Mouse (Mus musculus) limb, embryonic 14.5 days (tissue): ENCODE measurements around the gene Zfp445. TPM values are rescaled to one million over a fixed set of nuclear protein-coding genes. Genes with fewer than 3 reads are reported as not detected.

Experiments
- ATAC-seq: fragments of 200-750 bp; cut with Nextera tagmentation; 2 replicates; pipeline ENCODE4 v1.8.0; 2017; ENCODE audit warnings: low read depth, moderate number of reproducible peaks, moderate TSS enrichment; ENCODE audit not compliant: low FRiP score
- DNase-seq: peaks from one replicate; pipeline ENCODE4 v3.0.0-alpha.2; 2015; ENCODE audit warnings: low spot score
- H3K27ac ChIP-seq: fragments of 300-500 bp; sonication (generic); replicated peaks from 2 replicates; pipeline ENCODE4 v1.5.1; 2014; ENCODE audit warnings: low read depth, mild to moderate bottlenecking, low read length, moderate library complexity, mixed read lengths
- H3K27me3 ChIP-seq: fragments of 300-500 bp; sonication (generic); 2 replicates; pipeline ENCODE4 v1.6.1; 2014; ENCODE audit warnings: low read length, mixed read lengths; ENCODE audit not compliant: control insufficient read depth, insufficient read depth
- H3K36me3 ChIP-seq: fragments of 300-500 bp; sonication (generic); 2 replicates; pipeline ENCODE4 v1.6.1; 2014; ENCODE audit warnings: mild to moderate bottlenecking, low read length, moderate library complexity, mixed read lengths; ENCODE audit not compliant: control insufficient read depth, insufficient read depth
- H3K4me1 ChIP-seq: fragments of 300-500 bp; sonication (generic); 2 replicates; pipeline ENCODE4 v1.6.1; 2014; ENCODE audit warnings: antibody characterized with exemption, low read length, mixed read lengths; ENCODE audit not compliant: control insufficient read depth, insufficient read depth
- H3K4me2 ChIP-seq: fragments of 300-500 bp; sonication (generic); replicated peaks from 2 replicates; pipeline ENCODE4 v1.6.1; 2014; ENCODE audit warnings: low read depth, mild to moderate bottlenecking, low read length, moderate library complexity; ENCODE audit not compliant: severe bottlenecking
- H3K4me3 ChIP-seq: fragments of 300-500 bp; sonication (generic); replicated peaks from 2 replicates; pipeline ENCODE4 v1.5.1; 2014; ENCODE audit warnings: low read length
- H3K9ac ChIP-seq: fragments of 300-500 bp; sonication (generic); 2 replicates; pipeline ENCODE4 v1.6.1; 2014; ENCODE audit warnings: mild to moderate bottlenecking, low read depth, low read length, moderate library complexity; ENCODE audit not compliant: severe bottlenecking
- H3K9me3 ChIP-seq: fragments of 300-500 bp; sonication (generic); 2 replicates; pipeline ENCODE4 v1.6.1; 2016; ENCODE audit warnings: low read length; ENCODE audit not compliant: control insufficient read depth
- POLR2A ChIP-seq: fragments of 200-500 bp; IDR thresholded peaks from 2 replicates; pipeline ENCODE4 v1.8.0; 2012; ENCODE audit warnings: inconsistent platforms, mild to moderate bottlenecking, moderate library complexity, borderline replicate concordance; ENCODE audit not compliant: insufficient read depth, insufficient read length; ENCODE audit errors: extremely low read depth
- WGBS: fragments of 180-500 bp; shearing (Covaris S2); extraction: QIAGEN DNeasy Blood & Tissue Kit; methylation state at CpG from one replicate; pipeline ENCODE4 v1.1.7; 2014; 5-methylcytosine and 5-hydroxymethylcytosine counted together
- polyA plus RNA-seq, 2 experiments: library from polyadenylated mRNA; depleted of rRNA in 1 of 2; stranded (reverse) in 1 of 2; unstranded in 1 of 2; fragments of >200 nt; fragmentation: Nextera tagmentation in 1 of 2; extraction: Ambion mirVana in 1 of 2; gene quantifications; 2 replicates each; pipeline versions ENCODE4 v1.2.1 to v1.2.3; 2012 to 2014

Zfp445 gene
- polyA plus RNA-seq, 2 experiments, result 60.4 to 119 TPM

- H3K4me2 ChIP-seq, result no peak overlapping the region
- no peak overlapping the region for H3K27ac ChIP-seq
- no peak for TF ChIP-seq POLR2A
- no peaks in the 10 kb centered on the region for H3K9me3 ChIP-seq
- WGBS, result 83% methylated on average over 4 of the region's 4 CpGs
- H3K36me3 ChIP-seq, result peaks cover 45% of the 10 kb centered on the region
- no peak overlapping the region for H3K9ac ChIP-seq
- H3K27me3 ChIP-seq, result no peaks in the 10 kb centered on the region
- ATAC-seq (no peak), DNase-seq (no peak)
- H3K4me1 ChIP-seq, result no peaks in the 10 kb centered on the region
- H3K4me3 ChIP-seq, result no peak overlapping the region
These were observed 50.5 kb downstream of the Zfp445 start for GRCm38 (mm10) chr9:122815239-122815851.

GRCm38 (mm10) chr9:122814775-122815174 lies 51.0 kb downstream of the Zfp445 start:
- no peak for ATAC-seq
- 93% methylated on average over 2 of the region's 2 CpGs for WGBS
- Histone ChIP-seq H3K36me3 (peaks cover 44% of the 10 kb centered on the region), H3K4me2 (no peak overlapping the region), H3K9ac (no peak overlapping the region), H3K4me3 (no peak overlapping the region), H3K27me3 (no peaks in the 10 kb centered on the region), H3K4me1 (no peaks in the 10 kb centered on the region), H3K27ac (no peak overlapping the region), H3K9me3 (no peaks in the 10 kb centered on the region)
- DNase-seq, result no peak
- TF ChIP-seq POLR2A, result no peak

GRCm38 (mm10) chr9:122812386-122812785 lies 53.4 kb downstream of the Zfp445 start:
- WGBS, result 90% methylated on average over 5 of the region's 5 CpGs
- DNase-seq (no peak), ATAC-seq (no peak)
- H3K4me1 ChIP-seq, result no peaks in the 10 kb centered on the region
- H3K4me2 ChIP-seq, result no peak overlapping the region
- H3K27me3 ChIP-seq, result no peaks in the 10 kb centered on the region
- H3K9me3 ChIP-seq, result no peaks in the 10 kb centered on the region
- H3K4me3 ChIP-seq, result no peak overlapping the region
- peaks cover 37% of the 10 kb centered on the region for H3K36me3 ChIP-seq
- TF ChIP-seq POLR2A, result no peak
- H3K27ac ChIP-seq, result no peak overlapping the region
- no peak overlapping the region for H3K9ac ChIP-seq

GRCm38 (mm10) chr9:122810212-122810611 lies 55.6 kb downstream of the Zfp445 start:
- DNase-seq, result no peak
- no peak overlapping the region for H3K4me3 ChIP-seq
- H3K9ac ChIP-seq, result no peak overlapping the region
- no peaks in the 10 kb centered on the region for H3K9me3 ChIP-seq
- no peaks in the 10 kb centered on the region for H3K27me3 ChIP-seq
- peaks cover 8% of the 10 kb centered on the region for H3K4me1 ChIP-seq
- ATAC-seq, result no peak
- peaks cover 23% of the 10 kb centered on the region for H3K36me3 ChIP-seq
- no peak overlapping the region for H3K27ac ChIP-seq
- TF ChIP-seq POLR2A, result no peak
- H3K4me2 ChIP-seq, result no peak overlapping the region
- WGBS, result 89% methylated on average over 3 of the region's 3 CpGs

GRCm38 (mm10) chr9:122807186-122807585 lies 58.6 kb downstream of the Zfp445 start:
- Histone ChIP-seq H3K27me3 (no peaks in the 10 kb centered on the region), H3K4me1 (peaks cover 8% of the 10 kb centered on the region), H3K27ac (no peak overlapping the region), H3K4me3 (no peak overlapping the region), H3K36me3 (peaks cover 12% of the 10 kb centered on the region), H3K9me3 (no peaks in the 10 kb centered on the region), H3K4me2 (no peak overlapping the region), H3K9ac (no peak overlapping the region)
- ATAC-seq, result no peak
- no peak for TF ChIP-seq POLR2A
- 87% methylated on average over 2 of the region's 2 CpGs for WGBS
- no peak for DNase-seq
